Mouse (Mus musculus): ENCODE measurements around the gene Igfn1. TPM values are rescaled to one million over a fixed set of nuclear protein-coding genes. Genes with fewer than 3 reads are reported as not detected.

Igfn1 gene
- polyA plus RNA-seq, 1 experiment: not detected

DNA sequence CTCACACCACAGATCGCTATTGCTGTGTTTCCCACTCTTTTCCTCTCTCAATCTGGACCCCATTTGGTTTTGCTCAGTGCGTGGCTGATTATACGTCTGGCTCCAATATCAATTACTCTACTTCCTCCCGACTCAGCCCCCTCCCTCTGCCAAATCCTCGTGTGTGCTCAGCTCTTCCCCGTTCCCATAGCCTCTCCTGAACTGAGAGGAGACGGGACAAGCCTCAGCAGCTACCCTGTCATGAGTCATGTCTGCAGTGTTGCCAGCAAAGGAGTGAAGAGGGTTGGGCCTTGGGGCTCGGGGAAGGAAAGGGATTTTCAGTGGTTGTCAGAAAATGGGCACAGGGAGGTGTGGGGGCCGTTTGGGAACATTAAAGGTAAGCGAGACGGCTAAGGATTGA is 99.4 kb downstream of the Igfn1 start:
- no peaks in the 10 kb centered on the region for H3K4me1 ChIP-seq (ENCODE audit: control insufficient read depth, insufficient read depth, low read length)
- H3K27ac ChIP-seq (ENCODE audit: insufficient read depth, low read length): no peak overlapping the region
- no peak overlapping the region for H3K4me3 ChIP-seq (ENCODE audit: low read depth, low read length)
- TF ChIP-seq EP300 (IDR thresholded peaks at IDR 0.05; ENCODE audit: insufficient read depth, low read depth, low read length) (no peak), POLR2A (IDR thresholded peaks at IDR 0.05; ENCODE audit: insufficient read depth, low read length) (no peak), CTCF (IDR thresholded peaks at IDR 0.05; ENCODE audit: low read depth, low read length) (no peak)
- no peak overlapping the region for H3K9ac ChIP-seq (ENCODE audit: low read depth, poor library complexity, severe bottlenecking)
- no peaks in the 10 kb centered on the region for H3K36me3 ChIP-seq (ENCODE audit: control insufficient read depth, insufficient read depth, low read length, poor library complexity, severe bottlenecking)
- H3K9me3 ChIP-seq (replicated peaks; ENCODE audit: control insufficient read depth, insufficient read depth, low read length, poor library complexity, severe bottlenecking): no peaks in the 10 kb centered on the region
- no peaks in the 10 kb centered on the region for H3K27me3 ChIP-seq (ENCODE audit: control insufficient read depth, insufficient read depth, low read length, poor library complexity, severe bottlenecking)

Other genes with a start within 250 kb of the Igfn1 start
- 88.1 and 98.9 TPM in 2 replicates for gene Phlda3, start 240.2 kb downstream of the Igfn1 start, polyA plus RNA-seq (2011; ENCODE audit: insufficient read depth, insufficient read length, low read depth, missing spikeins)
- gene Tnni1, start 226.9 kb downstream of the Igfn1 start, polyA plus RNA-seq (2011; ENCODE audit: insufficient read depth, insufficient read length, low read depth, missing spikeins): 0.53 and 1.0 TPM in 2 replicates
- gene Lad1, start 187.7 kb downstream of the Igfn1 start, polyA plus RNA-seq (2011; ENCODE audit: insufficient read depth, insufficient read length, low read depth, missing spikeins): 20.5 and 25.1 TPM in 2 replicates
- gene Tnnt2, start 170.0 kb downstream of the Igfn1 start, polyA plus RNA-seq (2011; ENCODE audit: insufficient read depth, insufficient read length, low read depth, missing spikeins): 1.2 and 1.6 TPM in 2 replicates
- not detected in 2 replicates for gene Pkp1, start 87.1 kb downstream of the Igfn1 start, polyA plus RNA-seq (2011; ENCODE audit: insufficient read depth, insufficient read length, low read depth, missing spikeins)
- gene Tmem9, start 1.8 kb upstream of the Igfn1 start, polyA plus RNA-seq (2011; ENCODE audit: insufficient read depth, insufficient read length, low read depth, missing spikeins): 61.1 and 62.1 TPM in 2 replicates
- gene Ascl5, start 44.5 kb upstream of the Igfn1 start, polyA plus RNA-seq (2011; ENCODE audit: insufficient read depth, insufficient read length, low read depth, missing spikeins): not detected in 2 replicates
- 1.0 and 1.2 TPM in 2 replicates for gene Cacna1s, start 46.4 kb upstream of the Igfn1 start, polyA plus RNA-seq (2011; ENCODE audit: insufficient read depth, insufficient read length, low read depth, missing spikeins)
- 16.0 and 19.2 TPM in 2 replicates for gene Kif21b, start 125.0 kb upstream of the Igfn1 start, polyA plus RNA-seq (2011; ENCODE audit: insufficient read depth, insufficient read length, low read depth, missing spikeins)
- gene Mroh3, start 206.5 kb upstream of the Igfn1 start, polyA plus RNA-seq (2011; ENCODE audit: insufficient read depth, insufficient read length, low read depth, missing spikeins): 0.99 and 1.3 TPM in 2 replicates
- gene Inava, start 227.9 kb upstream of the Igfn1 start, polyA plus RNA-seq (2011; ENCODE audit: insufficient read depth, insufficient read length, low read depth, missing spikeins): 28.0 and 30.7 TPM in 2 replicates

Data from ES-Bruce4 (cell line).